Mouse (Mus musculus) liver, adult (tissue): ENCODE data around the gene Cdiptos.

Experiments used
- GATA4 ChIP-seq: IDR thresholded peaks from 2 replicates; pipeline ENCODE4 v1.6.1; 2014; ENCODE audit warnings: mild to moderate bottlenecking, low read length; ENCODE audit not compliant: insufficient replicate concordance

Gene Cdiptos

DNA sequence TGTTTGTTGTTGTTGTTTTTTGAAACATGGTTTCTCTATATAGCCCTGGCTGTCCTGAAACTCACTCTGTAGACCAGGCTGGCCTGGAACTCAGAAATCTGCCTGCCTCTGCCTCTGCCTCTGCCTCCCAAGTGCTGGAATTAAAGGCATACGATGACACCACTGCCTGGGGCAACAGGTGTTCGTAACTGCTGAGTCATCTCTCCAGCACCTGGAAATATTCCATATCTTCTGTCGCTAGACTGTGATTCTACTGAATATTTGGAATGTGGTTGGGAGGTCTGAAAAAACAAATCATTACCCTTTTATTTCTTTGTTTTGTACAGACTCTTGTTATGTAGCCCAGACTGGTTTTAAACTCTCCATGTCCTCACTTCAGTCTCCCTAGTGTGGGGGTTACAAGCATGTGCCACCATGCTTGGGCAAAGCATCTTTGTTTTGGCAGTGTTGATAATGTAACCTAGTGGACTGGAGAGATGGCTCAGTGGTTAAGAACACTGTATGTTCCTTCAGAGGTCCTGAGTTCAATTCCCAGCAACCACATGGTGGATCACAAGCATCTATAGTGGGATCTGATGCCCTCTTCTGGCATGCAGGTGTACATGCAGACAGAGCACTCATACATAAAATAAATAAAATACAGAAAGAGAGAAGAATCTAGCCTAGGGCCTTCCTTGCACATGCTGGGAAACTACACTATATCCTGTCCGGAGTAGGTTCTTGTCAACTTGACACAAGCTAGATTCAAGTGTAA, 28.4 kb upstream of the Cdiptos start:
- no peak for TF ChIP-seq GATA4

DNA sequence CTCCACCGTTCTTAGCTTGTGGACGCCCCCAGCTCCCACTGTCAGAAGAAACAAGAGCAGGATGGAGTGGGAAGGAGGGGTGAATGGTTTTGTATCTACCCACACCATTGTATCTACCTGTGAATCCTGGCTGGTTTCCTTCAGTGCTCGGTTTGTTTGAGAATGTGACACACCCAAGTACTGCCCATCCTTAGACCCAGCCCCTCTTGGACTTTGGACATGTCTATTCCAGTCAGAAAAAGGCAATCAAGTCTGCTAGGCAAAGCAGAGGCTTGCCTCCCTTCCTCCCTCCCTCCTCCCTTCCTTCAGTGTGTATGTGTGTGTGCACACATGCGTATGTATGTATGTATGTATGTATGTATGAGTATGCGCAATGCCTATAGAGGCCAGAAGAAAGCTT, 27.7 kb upstream of the Cdiptos start:
- TF ChIP-seq GATA4 = no peak

DNA sequence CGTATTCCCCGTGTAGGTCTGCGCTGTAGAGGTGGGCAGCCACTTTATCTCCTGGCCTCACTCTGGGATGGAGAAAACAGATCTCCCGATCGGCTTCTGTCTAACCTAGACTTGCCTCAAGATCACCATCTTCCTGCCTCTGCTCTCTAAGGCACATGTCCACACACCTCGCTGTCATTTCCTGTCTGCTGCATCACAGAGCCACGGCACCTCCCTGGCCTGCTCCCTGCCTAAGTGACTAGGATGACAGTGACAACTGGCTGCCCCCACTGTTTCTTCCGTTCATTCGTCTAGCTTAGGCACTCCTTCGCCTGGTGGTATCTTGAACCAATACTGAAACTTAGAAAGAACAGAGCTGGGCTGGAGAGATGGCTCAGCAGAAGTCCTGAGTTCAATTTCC, 23.7 kb upstream of the Cdiptos start:
- no peak for TF ChIP-seq GATA4

DNA sequence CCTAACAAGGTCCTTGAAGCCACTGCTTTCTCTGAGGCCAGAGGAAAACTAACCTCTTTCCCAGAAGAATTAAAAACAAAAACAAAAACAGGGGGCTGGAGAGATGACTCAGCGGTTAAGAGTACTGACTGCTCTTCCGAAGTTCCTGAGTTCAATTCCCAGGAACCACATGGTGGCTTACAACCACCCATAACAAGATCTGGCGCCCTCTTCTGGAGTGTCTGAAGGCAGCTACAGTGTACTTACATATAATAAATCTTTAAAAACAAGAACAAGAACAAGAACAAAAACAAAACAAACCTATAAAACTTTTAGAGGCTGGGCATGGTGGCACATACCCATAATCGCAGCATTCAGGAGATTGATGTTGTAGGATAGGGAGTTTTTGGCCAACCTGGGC, 20.6 kb upstream of the Cdiptos start:
- TF ChIP-seq GATA4 = no peak

DNA sequence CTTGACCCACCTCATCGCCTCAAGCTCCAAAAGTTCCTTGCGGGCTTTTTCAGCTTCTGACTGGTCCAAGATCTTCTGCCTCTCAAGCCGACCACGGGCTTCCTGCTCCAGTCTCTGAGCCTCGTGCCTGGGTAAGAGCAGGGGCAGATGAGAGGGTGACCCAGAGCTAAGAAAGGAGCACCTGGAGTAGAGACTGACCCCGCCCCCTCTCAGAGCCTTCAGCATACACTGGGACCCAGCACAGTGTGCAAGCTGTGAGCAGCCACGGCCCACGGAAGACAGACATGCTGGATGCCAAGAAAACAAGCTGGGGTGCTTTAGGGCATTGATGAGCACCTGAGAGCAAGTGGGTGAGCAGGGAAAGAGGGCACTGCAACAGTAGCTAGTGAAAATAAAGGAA, 12.9 kb upstream of the Cdiptos start:
- TF ChIP-seq GATA4 = no peak

DNA sequence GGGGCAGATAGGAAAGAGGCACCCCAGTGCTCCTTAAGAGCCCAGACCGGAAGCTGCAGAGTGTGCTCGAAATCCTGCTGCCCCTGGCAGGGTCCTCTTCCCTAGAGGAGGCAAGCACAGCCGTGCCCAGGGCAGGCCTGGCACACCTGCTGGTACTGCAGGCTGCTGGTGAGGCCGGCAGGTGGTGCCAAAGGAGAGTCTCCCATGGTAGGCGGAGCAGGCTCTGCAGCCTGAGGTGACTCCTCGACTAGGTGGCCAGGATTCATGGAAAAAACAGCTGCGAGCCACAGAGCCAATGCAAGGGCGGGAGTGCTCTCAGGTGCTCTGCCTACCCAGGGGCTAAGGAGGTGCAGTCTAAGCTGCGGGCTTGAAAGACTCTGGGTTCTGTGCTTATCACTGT, 10.4 kb upstream of the Cdiptos start:
- TF ChIP-seq GATA4 = no peak

DNA sequence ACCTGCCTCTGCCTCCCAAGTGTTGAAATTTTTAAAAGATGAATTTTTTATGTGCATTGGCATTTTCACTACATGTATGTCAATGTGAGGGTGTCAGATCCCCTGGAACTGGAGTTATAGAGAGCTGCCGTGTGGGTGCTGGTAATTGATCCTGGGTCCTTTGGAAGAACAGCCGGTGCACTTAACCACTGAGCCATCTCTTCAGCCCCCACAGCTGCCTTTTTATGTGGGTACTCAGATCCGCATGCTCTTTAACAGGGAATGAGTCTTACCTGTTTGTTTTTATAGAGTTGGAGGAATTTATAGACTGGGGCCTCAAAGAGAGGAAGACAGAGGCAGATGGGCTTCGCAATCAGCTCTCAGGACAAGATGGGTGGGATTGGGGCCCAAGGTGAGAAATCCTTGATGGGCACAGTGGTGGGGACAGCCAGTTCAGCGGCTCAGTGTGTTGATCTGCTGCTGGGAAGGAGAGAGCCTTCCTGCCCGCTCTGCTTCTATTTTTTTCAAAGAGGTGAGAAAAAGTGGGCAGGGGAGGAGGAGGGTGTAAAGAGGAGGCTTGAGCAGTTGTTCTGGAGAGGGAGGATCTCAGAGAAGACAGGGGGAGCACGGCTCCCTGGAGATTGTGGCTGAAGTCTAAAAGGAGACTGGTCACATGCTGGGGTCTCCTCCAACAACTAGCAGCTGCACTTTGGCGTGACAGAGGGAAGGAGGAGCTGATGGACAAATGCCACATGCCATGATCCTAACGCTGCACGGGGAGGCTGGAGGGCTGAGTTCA, 9.0 kb upstream of the Cdiptos start:
- TF ChIP-seq GATA4 = no peak

DNA sequence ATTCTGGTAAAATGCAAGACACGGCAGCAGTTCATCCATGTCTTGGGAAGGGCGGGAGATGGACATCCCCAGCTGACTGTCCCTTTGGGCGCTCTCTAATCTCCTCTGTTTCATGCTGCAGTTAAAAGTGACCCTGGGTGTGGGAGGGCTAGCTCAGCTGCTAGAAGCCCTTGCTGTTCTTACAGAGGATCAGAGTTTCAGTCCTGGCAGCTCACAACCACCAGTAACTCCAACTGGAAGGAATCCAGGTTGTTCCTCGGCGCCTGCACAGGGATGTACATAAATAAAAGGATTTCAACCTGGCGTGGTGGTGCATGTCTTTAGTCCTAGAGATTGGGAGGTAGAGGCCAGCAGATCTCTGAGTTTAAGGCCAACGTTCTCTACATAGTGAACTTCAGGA, 7.2 kb upstream of the Cdiptos start:
- TF ChIP-seq GATA4 = no peak

DNA sequence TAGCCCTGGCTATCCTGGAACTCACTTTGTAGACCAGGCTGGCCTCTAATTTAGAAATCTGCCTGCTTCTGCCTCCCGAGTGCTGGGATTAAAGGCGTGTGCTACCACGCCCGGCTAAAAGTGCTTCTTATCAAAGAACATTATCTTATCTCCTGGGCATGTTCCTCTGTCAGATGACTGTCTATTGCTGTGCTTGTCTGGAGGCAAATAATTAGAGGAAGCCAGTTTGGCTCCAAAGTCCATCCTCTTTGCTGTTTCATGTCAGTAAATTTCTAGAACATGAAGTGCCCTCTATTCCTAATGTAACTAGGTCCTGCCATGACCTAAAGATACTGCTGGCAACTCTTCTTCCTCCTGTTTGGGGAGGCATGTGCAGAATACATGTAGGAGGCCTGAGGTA, 6.2 kb upstream of the Cdiptos start:
- TF ChIP-seq GATA4 = peak; percentile 79; the same call in 1 of the 2 replicates

DNA sequence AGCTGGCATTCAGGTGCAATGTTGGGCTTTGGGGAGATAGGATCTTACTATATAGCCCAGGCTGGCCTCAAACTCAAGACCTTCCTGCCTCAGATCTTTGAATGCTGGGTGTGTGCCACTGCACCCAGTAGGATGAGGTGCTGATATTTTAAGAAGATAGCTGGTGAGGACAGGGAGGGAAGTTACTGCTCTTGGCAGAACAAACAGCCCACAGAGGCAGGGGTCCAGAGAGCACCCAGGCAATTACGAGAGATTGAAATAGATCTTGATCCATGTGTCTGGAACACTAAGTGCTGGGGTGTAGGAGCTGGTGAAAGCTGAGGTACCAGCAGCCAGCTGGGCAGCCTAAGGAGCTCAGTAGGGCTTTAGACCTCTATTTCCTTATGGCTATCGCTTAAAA, 5.7 kb upstream of the Cdiptos start:
- TF ChIP-seq GATA4 = no peak

DNA sequence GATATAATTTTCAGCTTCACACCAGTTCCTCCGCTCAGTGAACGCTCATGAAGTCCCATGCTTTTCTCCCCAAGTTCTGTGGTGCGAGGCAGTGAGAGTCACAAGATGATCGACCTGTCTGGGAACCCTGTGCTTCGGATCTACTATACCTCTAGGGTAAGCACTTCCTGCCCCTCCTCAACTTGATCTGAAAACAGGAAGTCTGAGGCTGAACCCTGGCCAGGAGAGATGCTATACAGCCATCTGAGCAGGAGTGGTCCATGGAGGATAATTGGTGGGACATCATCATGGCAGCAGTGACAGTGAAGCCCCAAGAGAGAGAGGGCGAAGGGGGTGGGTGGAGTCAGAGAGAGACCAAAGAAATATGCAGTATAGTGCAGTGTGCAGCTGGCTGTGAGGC, 2.9 kb upstream of the Cdiptos start:
- TF ChIP-seq GATA4 = no peak

DNA sequence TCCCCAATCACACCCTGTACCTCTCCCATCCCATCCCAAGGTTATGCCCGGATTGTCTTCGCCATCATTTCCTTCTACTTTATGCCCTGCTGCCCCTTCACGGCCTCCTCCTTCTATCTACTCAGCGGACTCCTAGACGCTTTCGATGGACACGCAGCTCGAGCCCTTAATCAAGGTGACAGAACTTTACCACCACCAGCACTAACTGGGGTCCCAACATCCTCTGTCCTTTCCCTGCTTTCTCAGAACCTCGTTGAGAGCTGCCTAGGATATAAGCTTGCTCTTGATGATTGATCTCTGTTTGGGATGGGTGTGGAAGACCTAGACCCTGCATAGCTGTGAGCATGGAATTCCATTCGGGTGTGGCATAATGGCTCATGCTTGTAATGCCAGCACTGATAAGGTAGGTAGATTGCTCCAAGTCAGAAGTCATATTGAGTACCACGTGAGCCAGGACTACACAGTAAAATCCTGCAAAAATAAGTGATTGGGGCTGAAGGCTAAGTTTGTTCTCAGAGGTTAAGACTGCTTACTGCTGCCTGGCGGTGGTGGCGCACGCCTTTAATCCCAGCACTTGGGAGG, 1.1 kb upstream of the Cdiptos start:
- no peak for TF ChIP-seq GATA4

DNA sequence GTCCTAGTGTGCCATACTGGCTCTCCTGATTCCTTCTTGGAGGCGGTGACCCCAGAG, 177 bp downstream of the Cdiptos start, which contains the start of gene Cdipt:
Gene Cdipt, plus strand, starts transcription at position 22 of the 57 bp plus-strand sequence.
- TF ChIP-seq GATA4 = no peak

DNA sequence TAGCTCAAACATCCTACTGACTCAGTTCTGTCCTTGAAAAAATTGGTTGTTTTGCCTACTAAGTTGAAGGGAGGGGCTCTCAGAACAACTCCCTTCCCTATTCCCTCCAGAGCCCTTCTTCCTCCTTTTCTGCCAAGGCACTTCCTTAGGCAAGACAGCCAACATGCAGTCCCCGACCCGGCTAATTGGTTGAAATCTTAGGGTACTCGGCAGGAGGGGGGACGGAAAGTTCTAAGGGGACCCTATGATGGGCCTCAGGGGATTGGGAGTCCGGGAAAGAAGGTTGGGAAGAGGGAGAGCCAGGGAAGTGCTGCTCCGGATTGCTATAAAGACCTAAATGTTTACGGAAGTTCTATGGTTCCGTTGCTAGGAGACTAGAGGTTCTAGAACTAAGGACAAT, 405 bp downstream of the Cdiptos start:
- TF ChIP-seq GATA4 = no peak

DNA sequence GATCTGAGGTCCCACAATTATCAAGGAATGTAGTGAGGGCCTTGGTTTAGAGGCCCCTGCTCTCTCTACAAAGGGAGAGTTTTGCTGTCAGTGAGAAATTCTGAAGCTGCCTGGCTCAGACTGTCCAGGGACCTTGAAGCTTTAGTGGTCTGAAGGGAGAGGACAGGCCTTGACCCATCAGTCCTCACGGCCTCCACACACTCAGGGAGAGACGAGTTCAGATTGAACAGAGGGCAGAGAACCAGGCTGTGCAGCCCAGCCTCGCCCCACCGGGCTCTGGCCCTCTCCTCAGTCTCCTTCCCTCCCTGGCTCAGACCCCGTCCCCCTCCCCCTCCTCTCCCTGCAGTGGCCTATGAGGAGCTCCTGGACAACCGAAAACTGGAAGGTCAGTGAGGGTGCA, 8.5 kb downstream of the Cdiptos start:
- TF ChIP-seq GATA4 = no peak

DNA sequence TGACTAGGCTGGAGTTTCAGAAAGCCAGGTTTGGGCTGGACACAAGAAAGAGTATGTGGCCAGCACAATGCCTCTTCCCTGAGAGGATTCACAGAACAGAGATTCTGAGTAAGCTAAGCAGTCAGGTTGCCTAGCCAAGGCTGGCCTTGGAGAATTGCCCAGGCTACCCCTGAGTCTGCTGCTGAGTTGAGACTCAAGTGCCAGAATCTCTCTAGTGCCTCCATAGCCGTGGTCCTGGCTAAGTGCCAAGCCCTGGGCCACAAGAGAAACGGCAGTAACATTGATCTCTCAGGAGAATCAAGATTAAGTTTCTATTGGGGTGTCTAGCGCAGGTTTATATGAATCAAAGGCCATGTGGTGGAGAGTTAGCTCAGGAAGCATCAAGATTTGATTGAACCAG, 10.3 kb downstream of the Cdiptos start:
- TF ChIP-seq GATA4 = no peak
